Mouse (Mus musculus): ENCODE data around the gene Wars2. TPM values are rescaled to one million over a fixed set of nuclear protein-coding genes. Genes with fewer than 3 reads are reported as not detected.

The Wars2 gene
- polyA plus RNA-seq, 1 experiment from 2014 or later: 10.4 TPM

DNA sequence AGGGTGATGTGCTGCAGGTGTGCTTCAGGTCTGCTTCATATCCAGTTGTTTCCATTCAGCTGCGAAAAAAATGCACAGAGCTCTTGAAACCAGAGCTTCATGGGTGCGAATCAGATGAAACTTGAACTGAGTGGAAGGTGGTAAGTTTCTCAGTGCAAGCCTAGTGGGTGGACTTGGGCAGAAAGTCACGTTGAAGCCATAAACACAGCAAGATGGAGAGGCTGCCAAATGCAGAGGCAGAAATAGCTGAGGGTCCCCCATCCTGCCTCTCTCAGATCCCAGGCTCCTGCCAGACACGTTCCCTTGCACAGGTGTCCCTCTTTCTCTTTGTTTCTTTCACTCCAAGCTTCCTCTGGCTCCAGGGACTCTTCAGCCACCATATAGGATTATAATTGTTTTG, 140.6 kb downstream of the Wars2 start:
- Histone ChIP-seq H3K4me2 (ENCODE audit: low read depth, low read length) (no peak overlapping the region), H3K36me3 (ENCODE audit: control insufficient read depth, insufficient read depth, low read length) (no peaks in the 10 kb centered on the region), H3K9me3 (ENCODE audit: control insufficient read depth, low read length) (no peaks in the 10 kb centered on the region), H3K27me3 (replicated peaks; ENCODE audit: control insufficient read depth, insufficient read depth, low read length) (no peaks in the 10 kb centered on the region), H3K9ac (ENCODE audit: low read depth, low read length) (no peak overlapping the region), H3K27ac (replicated peaks; ENCODE audit: low read depth, low read length) (no peak overlapping the region), H3K4me1 (ENCODE audit: control insufficient read depth, insufficient read depth, low read length) (no peaks in the 10 kb centered on the region), H3K4me3 (ENCODE audit: low read depth, low read length) (no peak overlapping the region)
- DNase-seq (ENCODE audit: low spot score) (no peak), ATAC-seq (ENCODE audit: low read depth) (no peak)
- 42% methylated on average over 4 of the region's 4 CpGs for WGBS

DNA sequence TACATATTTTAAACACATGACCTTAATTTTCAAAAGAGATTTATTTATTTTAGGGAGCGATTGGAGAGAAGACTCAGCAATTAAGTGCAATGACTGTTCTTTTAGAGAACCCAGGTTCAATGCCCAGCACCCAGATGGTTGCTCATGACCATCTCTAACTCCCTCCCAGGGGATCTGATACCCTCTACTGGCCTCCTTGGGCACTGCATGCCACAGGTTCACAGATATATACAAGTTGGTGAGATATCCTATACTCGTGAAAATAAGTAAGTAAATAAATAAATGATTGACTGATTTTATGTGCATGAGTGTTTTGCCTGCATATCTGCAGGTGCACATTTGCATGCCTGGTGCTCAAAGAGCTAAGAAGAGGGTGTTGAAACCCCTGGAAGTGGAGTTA, 147.4 kb downstream of the Wars2 start:
- Histone ChIP-seq H3K27me3 (replicated peaks; ENCODE audit: control insufficient read depth, insufficient read depth, low read length) (no peaks in the 10 kb centered on the region), H3K36me3 (ENCODE audit: control insufficient read depth, insufficient read depth, low read length) (no peaks in the 10 kb centered on the region), H3K27ac (replicated peaks; ENCODE audit: low read depth, low read length) (no peak overlapping the region), H3K9me3 (ENCODE audit: control insufficient read depth, low read length) (no peaks in the 10 kb centered on the region), H3K4me3 (ENCODE audit: low read depth, low read length) (no peak overlapping the region), H3K9ac (ENCODE audit: low read depth, low read length) (no peak overlapping the region), H3K4me1 (ENCODE audit: control insufficient read depth, insufficient read depth, low read length) (0 out of 2 replicates have a peak, but pooled peaks cover 3% of the 10 kb centered on the region), H3K4me2 (ENCODE audit: low read depth, low read length) (no peak overlapping the region)
- DNase-seq (ENCODE audit: low spot score) (no peak), ATAC-seq (ENCODE audit: low read depth) (no peak)
- WGBS: 46% methylated on average over 2 of the region's 2 CpGs

Small RNA genes within 50 kb of the gene (microRNA-seq; reads per million reads assigned to microRNA genes)
- not detected for gene Mir6481 (ENCODE audit: borderline number of aligned reads)

Other genes with a start within 250 kb of the Wars2 start
- not detected in 2 replicates for gene Hao2, start 247.8 kb upstream of the Wars2 start, polyA plus RNA-seq (2014; fragmentation: Nextera tagmentation; extraction: Ambion mirVana)
- 19.0 and 20.6 TPM in 2 replicates for gene Tbx15, start 99.3 kb downstream of the Wars2 start, polyA plus RNA-seq (2014; fragmentation: Nextera tagmentation; extraction: Ambion mirVana)